Comparison of ENCODE assay signal across 31 mouse cellular contexts in the genomic region with DNA sequence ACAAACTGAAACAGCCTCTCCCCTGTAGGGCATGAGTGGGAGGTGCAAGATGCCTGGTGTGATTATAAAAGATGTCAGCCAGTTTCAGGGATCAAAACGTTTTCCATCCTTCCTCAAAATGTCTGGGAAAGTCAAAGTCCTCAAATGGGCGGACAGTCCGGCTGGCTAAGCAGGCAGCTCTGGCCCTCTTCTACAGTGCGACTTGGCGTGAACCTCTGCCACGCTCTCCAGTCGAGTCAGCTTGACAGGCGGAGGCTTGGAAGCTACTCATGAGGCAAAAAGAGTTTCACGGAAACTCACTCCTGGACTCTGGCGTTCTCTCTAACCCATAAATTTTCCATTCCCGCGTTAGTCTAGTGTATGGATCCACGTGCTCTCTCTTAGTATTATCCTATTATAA. TPM values are rescaled to one million over a fixed set of nuclear protein-coding genes. Genes with fewer than 3 reads are reported as not detected.
DNase-seq lines count a peak whose midpoint lies in the region; ATAC-seq lines count a peak whose summit lies in the region.
"Had no signal": no experiment of that assay in that cellular context is flagged by ENCODE, and none has a peak within 500 bp of the region (broad histone marks: within the 10 kb centered on the region; RNA-seq: fewer than 3 reads in every experiment).

No protein-coding gene starts in this region.

- whole genome bisulfite sequencing in kidney, embryonic 14.5 days = 67% methylated on average over 13 of the region's 13 CpGs
- WGBS in kidney, embryonic 15.5 days = 67% methylated on average over 13 of the region's 13 CpGs

- DNase-seq in kidney, adult 11 months = peak; percentile 37
- peak; percentile 23 for DNase-seq in NIH3T3 (ENCODE audit: low read depth)
- peak; percentile 44 to 76 for DNase-seq in kidney, postnatal 25 days
- DNase-seq in cerebellum, adult 18-20 months = no peak
- no peak for DNase-seq in frontal cortex, postnatal 14 days (ENCODE audit: low spot score in 2 of 2)
- DNase-seq: adrenal gland, postnatal 36 days; cerebellum, adult 2 months; cerebellum, postnatal 25 days; forebrain, postnatal 0 days; gastrocnemius, postnatal 25 days; heart, adult 11 months; lung, postnatal 4 days; retina, postnatal 1 day; right cerebral cortex, postnatal 14 days; thymus, adult 18-20 months; thymus, postnatal 25 days had no signal

- no peak overlapping the region for H3K4me2 ChIP-seq in kidney, embryonic 14.5 days (replicated peaks; ENCODE audit: low read depth, low read length)
- H3K4me2 ChIP-seq in kidney, embryonic 15.5 days = no peak overlapping the region
- H3K4me2 ChIP-seq: embryonic facial prominence, embryonic 15.5 days; forebrain, embryonic 12.5 days; heart, embryonic 15.5 days; intestine, embryonic 15.5 days; limb, embryonic 13.5 days; liver, embryonic 11.5 days; lung, embryonic 15.5 days; midbrain, embryonic 12.5 days had no signal

- H3K27me3 ChIP-seq in kidney, embryonic 14.5 days (ENCODE audit: control insufficient read depth, insufficient read depth, low read length) = no peaks in the 10 kb centered on the region
- H3K27me3 ChIP-seq in kidney, embryonic 15.5 days = no peaks in the 10 kb centered on the region
- H3K27me3 ChIP-seq: embryonic facial prominence, embryonic 15.5 days; forebrain, embryonic 12.5 days; heart, embryonic 15.5 days; intestine, embryonic 15.5 days; limb, embryonic 13.5 days; lung, embryonic 15.5 days; megakaryocyte, embryonic 14.5 days; midbrain, embryonic 12.5 days; Patski had no signal

- no peak for ATAC-seq in kidney, embryonic 14.5 days (ENCODE audit: low FRiP score, low TSS enrichment)
- ATAC-seq in kidney, embryonic 15.5 days (replicated peaks; ENCODE audit: low FRiP score) = no peak
- ATAC-seq: forebrain, postnatal 0 days; hindbrain, postnatal 0 days; intestine, embryonic 15.5 days; Patski had no signal

- no peak overlapping the region for H3K4me3 ChIP-seq in kidney, embryonic 14.5 days (ENCODE audit: low read length)
- no peak overlapping the region for H3K4me3 ChIP-seq in kidney, embryonic 15.5 days (replicated peaks)
- H3K4me3 ChIP-seq: embryonic facial prominence, embryonic 10.5 days; embryonic facial prominence, embryonic 15.5 days; forebrain, embryonic 12.5 days; heart, embryonic 10.5 days; heart, embryonic 15.5 days; intestine, embryonic 15.5 days; limb, embryonic 13.5 days; lung, embryonic 15.5 days; megakaryocyte, embryonic 14.5 days; midbrain, embryonic 12.5 days had no signal

- no peaks in the 10 kb centered on the region; the same call in 1 of the 2 replicates for H3K9me3 ChIP-seq in kidney, embryonic 14.5 days (ENCODE audit: control insufficient read depth, low read length)
- no peaks in the 10 kb centered on the region; the same call in 1 of the 2 replicates for H3K9me3 ChIP-seq in kidney, embryonic 15.5 days (replicated peaks)
- H3K9me3 ChIP-seq: embryonic facial prominence, embryonic 15.5 days; forebrain, embryonic 12.5 days; intestine, embryonic 15.5 days; lung, embryonic 15.5 days had no signal

- H3K36me3 ChIP-seq in kidney, embryonic 14.5 days (ENCODE audit: control insufficient read depth, insufficient read depth, low read length) = peaks cover 31% of the 10 kb centered on the region
- H3K36me3 ChIP-seq in kidney, embryonic 15.5 days = peaks cover 36% of the 10 kb centered on the region

- H3K4me1 ChIP-seq in kidney, embryonic 14.5 days (ENCODE audit: control insufficient read depth, insufficient read depth, low read length) = peaks cover 8% of the 10 kb centered on the region; the same call in 1 of the 2 replicates
- H3K4me1 ChIP-seq in kidney, embryonic 15.5 days = peaks cover 18% of the 10 kb centered on the region

- H3K9ac ChIP-seq in kidney, embryonic 14.5 days (ENCODE audit: low read depth, low read length) = no peak overlapping the region
- H3K9ac ChIP-seq in kidney, embryonic 15.5 days = no peak overlapping the region
- H3K9ac ChIP-seq: embryonic facial prominence, embryonic 15.5 days; forebrain, embryonic 12.5 days; forebrain, postnatal 0 days; heart, embryonic 15.5 days; intestine, embryonic 15.5 days; limb, embryonic 13.5 days; lung, embryonic 15.5 days; midbrain, embryonic 12.5 days had no signal

- H3K27ac ChIP-seq in kidney, embryonic 14.5 days (ENCODE audit: low read depth, low read length) = no peak overlapping the region; the same call in 1 of the 2 replicates
- peak overlapping the region; percentile 72 for H3K27ac ChIP-seq in kidney, embryonic 15.5 days
- H3K27ac ChIP-seq: embryonic facial prominence, embryonic 10.5 days; embryonic facial prominence, embryonic 15.5 days; forebrain, embryonic 12.5 days; heart, embryonic 10.5 days; heart, embryonic 15.5 days; hindbrain, postnatal 0 days; intestine, embryonic 15.5 days; limb, embryonic 13.5 days; lung, embryonic 15.5 days; midbrain, embryonic 12.5 days had no signal

RNA-seq across cellular contexts. Expression of gene Msto1, which starts 5.2 kb away (rescaled TPM):
- polyA plus RNA-seq in kidney, embryonic 14.5 days (2014; fragmentation: Nextera tagmentation; extraction: Ambion mirVana) = 40.9 and 63.2 TPM in 2 replicates
- polyA plus RNA-seq in kidney, embryonic 15.5 days (2015; fragmentation: Nextera tagmentation; extraction: Ambion mirVana) = 51.5 and 59.1 TPM in 2 replicates

RNA-seq across cellular contexts. Expression of gene Ash1l, which starts 31.4 kb away (rescaled TPM):
- 20.0 and 27.2 TPM in 2 replicates for polyA plus RNA-seq in kidney, embryonic 14.5 days (2014; fragmentation: Nextera tagmentation; extraction: Ambion mirVana)
- polyA plus RNA-seq in kidney, embryonic 15.5 days (2015; fragmentation: Nextera tagmentation; extraction: Ambion mirVana) = 19.4 and 22.3 TPM in 2 replicates

RNA-seq across cellular contexts. Expression of gene Dap3, which starts 32.0 kb away (rescaled TPM):
- 149 and 160 TPM in 2 replicates for polyA plus RNA-seq in kidney, embryonic 14.5 days (2014; fragmentation: Nextera tagmentation; extraction: Ambion mirVana)
- polyA plus RNA-seq in kidney, embryonic 15.5 days (2015; fragmentation: Nextera tagmentation; extraction: Ambion mirVana) = 160 and 164 TPM in 2 replicates

Comparison
In these comparisons a context has a peak if more than half of its experiments do, and no peak if none do; other contexts are left out.
1. DNase-seq: peak in kidney, adult 11 months (single experiment), NIH3T3 (single experiment) and kidney, postnatal 25 days (2 of 2); none in cerebellum, adult 18-20 months (0 of 2) and frontal cortex, postnatal 14 days (0 of 2).